Mouse (Mus musculus) embryo, embryonic 11.5 days (tissue): ENCODE data around the gene Kctd18.
"Not testable (repeated sequence)": the region's sequence is repeated elsewhere in the genome, so short reads cannot be mapped to it uniquely, and the experiment has no call there.

ENCODE experiments used
- DNase-seq: peaks from one replicate; pipeline ENCODE4 v3.0.0-alpha.2; 2012; ENCODE audit warnings: low read depth, low spot score

Kctd18 gene

GRCm38 (mm10) chr1:58018856-58019255 is at the start of gene Kctd18:
Kctd18 (minus strand) TSS chr1:58018956.
- no peak for DNase-seq

- no peak for DNase-seq
Observed at GRCm38 (mm10) chr1:58065606-58066005, 46.9 kb upstream of the Kctd18 start.

GRCm38 (mm10) chr1:58065151-58065550 is 46.4 kb upstream of the Kctd18 start:
- no peak for DNase-seq

GRCm38 (mm10) chr1:58062131-58062530 is 43.4 kb upstream of the Kctd18 start:
- no peak for DNase-seq

- no peak for DNase-seq
Observed at GRCm38 (mm10) chr1:58058846-58059245, 40.1 kb upstream of the Kctd18 start.

GRCm38 (mm10) chr1:58056939-58057338 is 38.2 kb upstream of the Kctd18 start:
- no peak for DNase-seq

- DNase-seq = no peak
Observed at GRCm38 (mm10) chr1:58056074-58056807, 37.5 kb upstream of the Kctd18 start.

- no peak for DNase-seq
Observed at GRCm38 (mm10) chr1:58055598-58055997, 36.8 kb upstream of the Kctd18 start.

GRCm38 (mm10) chr1:58049126-58049525 is 30.4 kb upstream of the Kctd18 start:
- no peak for DNase-seq

- no peak for DNase-seq
Observed at GRCm38 (mm10) chr1:58046721-58047290, 28.1 kb upstream of the Kctd18 start.

GRCm38 (mm10) chr1:58045546-58045945 is 26.8 kb upstream of the Kctd18 start:
- DNase-seq = no peak

GRCm38 (mm10) chr1:58045076-58045475 is 26.3 kb upstream of the Kctd18 start:
- no peak for DNase-seq

GRCm38 (mm10) chr1:58037306-58037705 is 18.6 kb upstream of the Kctd18 start:
- not testable (repeated sequence) for DNase-seq

- DNase-seq = peak; percentile 64
Observed at GRCm38 (mm10) chr1:58031160-58031769, 12.5 kb upstream of the Kctd18 start.

- DNase-seq = peak; percentile 14
Observed at GRCm38 (mm10) chr1:58030156-58030871, 11.6 kb upstream of the Kctd18 start.

- DNase-seq = peak; percentile 16
Observed at GRCm38 (mm10) chr1:58029636-58030117, 10.9 kb upstream of the Kctd18 start, which contains the start of gene Aox1. Aox1 (plus strand) TSS chr1:58029931.

- no peak for DNase-seq
Observed at GRCm38 (mm10) chr1:58027707-58028106, 9.0 kb upstream of the Kctd18 start.

GRCm38 (mm10) chr1:58006388-58006787 is 12.4 kb downstream of the Kctd18 start:
- DNase-seq = not testable (repeated sequence)

GRCm38 (mm10) chr1:57998146-57998545 is 20.6 kb downstream of the Kctd18 start:
- DNase-seq = no peak

GRCm38 (mm10) chr1:57996133-57996615 is 22.6 kb downstream of the Kctd18 start:
- no peak for DNase-seq

- peak; percentile 93 for DNase-seq
Observed at GRCm38 (mm10) chr1:57995432-57996132, 23.2 kb downstream of the Kctd18 start, which contains the start of gene Sgo2a. Sgo2a (plus strand) TSS chr1:57995971.
